11 mouse cellular contexts compared by ENCODE assay signal in the genomic region with DNA sequence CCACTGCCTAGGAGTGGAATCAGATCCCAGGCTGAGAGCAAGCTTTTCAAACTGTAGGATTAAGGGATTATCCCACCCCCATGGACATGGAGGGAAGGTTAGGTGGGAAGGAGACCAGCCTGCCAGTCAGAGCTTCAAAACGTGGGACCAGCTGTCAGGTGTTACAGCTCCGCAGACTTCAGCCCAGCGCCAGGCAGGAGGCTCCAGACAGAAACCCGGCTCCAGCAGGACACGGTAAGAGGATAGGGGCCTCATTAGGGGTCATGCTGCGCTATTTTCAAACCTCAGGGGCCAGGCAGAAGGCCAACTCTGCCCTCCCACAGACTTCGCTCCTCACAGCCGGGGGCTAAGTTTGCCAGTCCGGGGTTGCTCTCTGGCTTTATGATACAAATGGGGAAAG. TPM values are rescaled to one million over a fixed set of nuclear protein-coding genes. Genes with fewer than 3 reads are reported as not detected.
A peak's percentile ranks its signal among the peaks of the same experiment; 100 is the strongest.
DNase-seq lines count a peak whose midpoint lies in the region; ATAC-seq and TF ChIP-seq lines count a peak whose summit lies in the region.
"Had no signal": no experiment of that assay in that cellular context is flagged by ENCODE, and none has a peak within 500 bp of the region (broad histone marks: within the 10 kb centered on the region; RNA-seq: fewer than 3 reads in every experiment).

No protein-coding gene starts in this region.

- peak overlapping the region; percentile 50; the same call in 1 of the 2 replicates for H3K27ac ChIP-seq in hindbrain, embryonic 10.5 days
- no peak overlapping the region for H3K27ac ChIP-seq in hindbrain, embryonic 14.5 days
- no peak overlapping the region for H3K27ac ChIP-seq in embryonic facial prominence, embryonic 14.5 days (replicated peaks; ENCODE audit: low read depth, low read length)
- H3K27ac ChIP-seq in hindbrain, embryonic 15.5 days (replicated peaks) = 0 out of 2 replicates have a peak overlapping the region, but pooled peaks have one; percentile 6
- H3K27ac ChIP-seq: liver, embryonic 13.5 days had no signal

- H3K4me1 ChIP-seq in hindbrain, embryonic 10.5 days (replicated peaks) = peaks cover 90% of the 10 kb centered on the region
- peaks cover 25% of the 10 kb centered on the region for H3K4me1 ChIP-seq in hindbrain, embryonic 14.5 days (replicated peaks; ENCODE audit: control insufficient read depth, insufficient read depth, low read length)
- peaks cover 29% of the 10 kb centered on the region for H3K4me1 ChIP-seq in embryonic facial prominence, embryonic 14.5 days (ENCODE audit: control insufficient read depth, insufficient read depth, low read length)
- H3K4me1 ChIP-seq in hindbrain, embryonic 15.5 days (replicated peaks) = peaks cover 52% of the 10 kb centered on the region

- H3K27me3 ChIP-seq in hindbrain, embryonic 10.5 days (ENCODE audit: insufficient read depth, poor library complexity, severe bottlenecking) = peaks cover 22% of the 10 kb centered on the region; the same call in 1 of the 2 replicates
- H3K27me3 ChIP-seq in hindbrain, embryonic 14.5 days (ENCODE audit: control insufficient read depth, insufficient read depth, low read length) = no peaks in the 10 kb centered on the region
- H3K27me3 ChIP-seq in embryonic facial prominence, embryonic 14.5 days (replicated peaks; ENCODE audit: control insufficient read depth, insufficient read depth, low read length) = no peaks in the 10 kb centered on the region
- H3K27me3 ChIP-seq in hindbrain, embryonic 15.5 days = no peaks in the 10 kb centered on the region
- no peaks in the 10 kb centered on the region for H3K27me3 ChIP-seq in myocyte (ENCODE audit: control insufficient read depth, insufficient read depth, insufficient read length)
- H3K27me3 ChIP-seq: liver, embryonic 13.5 days had no signal

- TF ChIP-seq POLR2A in myocyte (IDR thresholded peaks at IDR 0.05; ENCODE audit: insufficient read length, low read depth) = no peak

- H3K4me2 ChIP-seq in hindbrain, embryonic 14.5 days (replicated peaks) = no peak overlapping the region
- no peak overlapping the region for H3K4me2 ChIP-seq in embryonic facial prominence, embryonic 14.5 days (ENCODE audit: low read depth, low read length)
- H3K4me2 ChIP-seq in hindbrain, embryonic 15.5 days = no peak overlapping the region
- H3K4me2 ChIP-seq in myocyte (ENCODE audit: low read depth) = no peak overlapping the region
- H3K4me2 ChIP-seq: liver, embryonic 13.5 days had no signal

- peaks cover 11% of the 10 kb centered on the region for H3K36me3 ChIP-seq in hindbrain, embryonic 10.5 days
- H3K36me3 ChIP-seq in hindbrain, embryonic 14.5 days (replicated peaks; ENCODE audit: control insufficient read depth, insufficient read depth) = no peaks in the 10 kb centered on the region
- no peaks in the 10 kb centered on the region; the same call in 1 of the 2 replicates for H3K36me3 ChIP-seq in embryonic facial prominence, embryonic 14.5 days (ENCODE audit: control insufficient read depth, insufficient read depth, low read length)
- H3K36me3 ChIP-seq in hindbrain, embryonic 15.5 days = no peaks in the 10 kb centered on the region
- H3K36me3 ChIP-seq in myocyte (ENCODE audit: control insufficient read depth, insufficient read depth) = peaks cover 7% of the 10 kb centered on the region

- peaks cover 6% of the 10 kb centered on the region for H3K79me2 ChIP-seq in myocyte (ENCODE audit: control insufficient read depth, insufficient read depth)

- ATAC-seq in hindbrain, embryonic 14.5 days (ENCODE audit: low FRiP score) = no peak
- ATAC-seq in embryonic facial prominence, embryonic 14.5 days (ENCODE audit: low read depth) = peak; percentile 64
- ATAC-seq in hindbrain, embryonic 15.5 days (ENCODE audit: low FRiP score, low read depth) = no peak

- WGBS in hindbrain, embryonic 10.5 days = 2% methylated on average over 9 of the region's 9 CpGs
- 2% methylated on average over 9 of the region's 9 CpGs for WGBS in hindbrain, embryonic 14.5 days
- WGBS in embryonic facial prominence, embryonic 14.5 days = 8% methylated on average over 9 of the region's 9 CpGs
- WGBS in hindbrain, embryonic 15.5 days = 9% methylated on average over 9 of the region's 9 CpGs

- peak; percentile 28 for DNase-seq in hindbrain, embryonic 10.5 days (ENCODE audit: low spot score)
- no peak for DNase-seq in hindbrain, embryonic 14.5 days (ENCODE audit: low spot score)
- DNase-seq in embryonic facial prominence, embryonic 14.5 days (ENCODE audit: low spot score) = peak; percentile 84
- DNase-seq in adrenal gland, postnatal 36 days = no peak
- no peak for DNase-seq in testis, postnatal 10 days (ENCODE audit: low spot score)
- DNase-seq: cerebellum, adult 2 months; kidney, postnatal 4 days; liver, embryonic 13.5 days had no signal

- no peaks in the 10 kb centered on the region for H3K9me3 ChIP-seq in hindbrain, embryonic 10.5 days
- H3K9me3 ChIP-seq in hindbrain, embryonic 14.5 days (ENCODE audit: control insufficient read depth, low read length) = no peaks in the 10 kb centered on the region
- H3K9me3 ChIP-seq in embryonic facial prominence, embryonic 14.5 days (ENCODE audit: control insufficient read depth, low read length) = no peaks in the 10 kb centered on the region
- H3K9me3 ChIP-seq in hindbrain, embryonic 15.5 days = no peaks in the 10 kb centered on the region
- H3K9me3 ChIP-seq: G1E; liver, embryonic 13.5 days had no signal

- no peak overlapping the region for H3ac ChIP-seq in myocyte (ENCODE audit: control insufficient read depth, insufficient read length)

- H3K4me3 ChIP-seq in hindbrain, embryonic 10.5 days = 0 out of 2 replicates have a peak overlapping the region, but pooled peaks have one; percentile 18
- H3K4me3 ChIP-seq in hindbrain, embryonic 14.5 days (replicated peaks; ENCODE audit: low read length) = no peak overlapping the region
- no peak overlapping the region for H3K4me3 ChIP-seq in embryonic facial prominence, embryonic 14.5 days (ENCODE audit: low read depth, low read length)
- no peak overlapping the region for H3K4me3 ChIP-seq in hindbrain, embryonic 15.5 days
- no peak overlapping the region for H3K4me3 ChIP-seq in myocyte
- H3K4me3 ChIP-seq: liver, embryonic 13.5 days had no signal

- no peak overlapping the region for H3K9ac ChIP-seq in hindbrain, embryonic 14.5 days
- peak overlapping the region; percentile 17; the same call in 1 of the 2 replicates for H3K9ac ChIP-seq in embryonic facial prominence, embryonic 14.5 days (ENCODE audit: low read depth, low read length)
- no peak overlapping the region for H3K9ac ChIP-seq in hindbrain, embryonic 15.5 days
- H3K9ac ChIP-seq: liver, embryonic 13.5 days had no signal

TF ChIP-seq in myocyte, 11 proteins besides CTCF, POLR2A, EP300 and RAD21:
- TF ChIP-seq TCF12 (IDR thresholded peaks at IDR 0.05; ENCODE audit: insufficient read depth, poor library complexity, severe bottlenecking) (peak; percentile 35), MYOG (IDR thresholded peaks at IDR 0.05; ENCODE audit: control insufficient read depth in 1 of 3, insufficient read depth in 1 of 3, insufficient read length in 2 of 3, low read depth in 2 of 3) (peak in 1 of 3 experiments; percentile 29), CEBPB (IDR thresholded peaks at IDR 0.05; ENCODE audit: insufficient read depth, poor library complexity, severe bottlenecking) (no peak), MYOD1 (IDR thresholded peaks at IDR 0.05; ENCODE audit: control insufficient read depth in 1 of 3, insufficient read length in 2 of 3, low read depth in 2 of 3) (peak in 2 of 3 experiments; percentile 58 to 73)

RNA-seq across cellular contexts. Expression of a gene that starts 16.0 kb away (rescaled TPM):
- 99.4 and 149 TPM in 2 replicates for polyA plus RNA-seq in hindbrain, embryonic 10.5 days (2016; fragmentation: Nextera tagmentation; extraction: Ambion mirVana)
- 39.8 and 42.7 TPM in 2 replicates for polyA plus RNA-seq in hindbrain, embryonic 14.5 days (2014; fragmentation: Nextera tagmentation; extraction: Ambion mirVana)
- polyA plus RNA-seq in embryonic facial prominence, embryonic 14.5 days (2014; fragmentation: Nextera tagmentation; extraction: Ambion mirVana) = 18.8 and 21.2 TPM in 2 replicates
- 48.3 and 54.6 TPM in 2 replicates for polyA plus RNA-seq in hindbrain, embryonic 15.5 days (2015; fragmentation: Nextera tagmentation; extraction: Ambion mirVana)
- 21.0 TPM for polyA plus RNA-seq in myocyte (2012; fragmentation: generic; extraction: Trizol)
- total RNA-seq in adrenal gland, postnatal 36 days (2021) = 1 to 10 TPM; 8.5 to 9.6 TPM

RNA-seq across cellular contexts. Expression of a gene that starts 32.3 kb away (rescaled TPM):
- 0.90 and 1.3 TPM in 2 replicates for polyA plus RNA-seq in hindbrain, embryonic 10.5 days (2016; fragmentation: Nextera tagmentation; extraction: Ambion mirVana)
- 0.73 and 1.4 TPM in 2 replicates for polyA plus RNA-seq in hindbrain, embryonic 14.5 days (2014; fragmentation: Nextera tagmentation; extraction: Ambion mirVana)
- polyA plus RNA-seq in embryonic facial prominence, embryonic 14.5 days (2014; fragmentation: Nextera tagmentation; extraction: Ambion mirVana) = 2.4 and 2.8 TPM in 2 replicates
- 1.4 and 1.7 TPM in 2 replicates for polyA plus RNA-seq in hindbrain, embryonic 15.5 days (2015; fragmentation: Nextera tagmentation; extraction: Ambion mirVana)
- polyA plus RNA-seq in myocyte (2012; fragmentation: generic; extraction: Trizol) = 0.02 TPM
- 1 to 10 TPM; 2.1 to 3.6 TPM for total RNA-seq in adrenal gland, postnatal 36 days (2021)

RNA-seq across cellular contexts. Expression of a gene that starts 53.0 kb away (rescaled TPM):
- 0.22 and 0.31 TPM in 2 replicates for polyA plus RNA-seq in hindbrain, embryonic 10.5 days (2016; fragmentation: Nextera tagmentation; extraction: Ambion mirVana)
- 0.08 and 0.31 TPM in 2 replicates for polyA plus RNA-seq in hindbrain, embryonic 14.5 days (2014; fragmentation: Nextera tagmentation; extraction: Ambion mirVana)
- polyA plus RNA-seq in embryonic facial prominence, embryonic 14.5 days (2014; fragmentation: Nextera tagmentation; extraction: Ambion mirVana) = 0.64 and 1.1 TPM in 2 replicates
- 0.26 and 0.34 TPM in 2 replicates for polyA plus RNA-seq in hindbrain, embryonic 15.5 days (2015; fragmentation: Nextera tagmentation; extraction: Ambion mirVana)
- polyA plus RNA-seq in myocyte (2012; fragmentation: generic; extraction: Trizol) = 0.19 TPM
- 1 to 10 TPM in 1 of 2 experiments, under 1 TPM in 1; 0.33 to 1.2 TPM for total RNA-seq in adrenal gland, postnatal 36 days (2021)
- total RNA-seq: G1E had no signal
- polyA plus RNA-seq: G1E; liver, embryonic 13.5 days had no signal

Comparison
In these comparisons a context has a peak if more than half of its experiments do, and no peak if none do; other contexts are left out.
1. DNase-seq: peak in hindbrain, embryonic 10.5 days (single experiment) and embryonic facial prominence, embryonic 14.5 days (single experiment); none in hindbrain, embryonic 14.5 days (single experiment), adrenal gland, postnatal 36 days (0 of 2) and testis, postnatal 10 days (single experiment).
2. H3K27ac ChIP-seq: peak in hindbrain, embryonic 10.5 days (single experiment) and hindbrain, embryonic 15.5 days (single experiment); none in hindbrain, embryonic 14.5 days (single experiment) and embryonic facial prominence, embryonic 14.5 days (single experiment).